Mouse (Mus musculus) retina, postnatal 1 day (tissue): ENCODE data around the gene Tead1.
A peak's percentile ranks its signal among the peaks of the same experiment; 100 is the strongest.

ENCODE experiments used
- DNase-seq: peaks from one replicate; pipeline ENCODE4 v3.0.0-alpha.2; 2012

Gene Tead1

GRCm38 (mm10) chr7:112823621-112824020, 144.5 kb downstream of the Tead1 start:
- peak; percentile 98 for DNase-seq

GRCm38 (mm10) chr7:112825339-112825781, 146.2 kb downstream of the Tead1 start:
- DNase-seq, result peak; percentile 80

DNA sequence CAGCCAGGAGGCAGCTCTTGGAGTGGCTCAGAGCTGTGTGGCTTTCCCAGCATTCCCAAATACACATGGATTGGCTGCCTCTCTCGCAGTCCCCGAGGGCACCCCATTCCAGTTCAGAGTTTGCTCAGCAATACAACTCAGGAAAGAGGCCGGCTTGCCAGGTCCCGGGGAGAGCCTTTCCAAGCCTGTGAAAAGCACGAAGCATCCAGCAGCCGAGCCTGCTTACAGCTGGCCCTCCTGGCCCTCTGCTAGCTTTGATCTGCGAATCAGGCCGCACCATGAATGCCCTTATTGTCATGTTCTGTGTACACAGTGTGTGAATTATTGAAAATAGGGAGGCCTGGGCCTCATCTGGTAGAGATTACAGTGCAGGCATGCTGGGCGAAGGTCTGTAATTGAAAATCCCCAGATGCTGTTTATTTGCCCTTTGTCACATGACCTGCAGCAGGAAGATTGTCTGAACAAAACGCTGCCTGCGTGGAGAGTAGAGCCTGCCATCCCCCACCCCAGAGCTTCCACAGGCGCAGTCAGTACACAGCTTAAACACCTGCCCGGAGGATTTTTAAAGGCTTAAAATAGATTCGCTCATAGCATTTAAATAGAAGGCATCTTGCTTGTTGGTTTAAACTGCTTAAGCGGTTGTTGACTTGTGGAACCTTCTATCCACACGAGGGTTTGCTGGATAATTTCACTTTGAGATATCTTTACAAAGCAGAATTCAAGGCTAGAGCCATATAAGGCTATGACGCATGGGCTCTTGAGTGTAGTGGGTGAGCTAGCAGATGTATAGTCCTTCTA, 147.2 kb downstream of the Tead1 start:
- peak; percentile 94 for DNase-seq

- DNase-seq, result no peak
Observed at GRCm38 (mm10) chr7:112828016-112828695, 149.0 kb downstream of the Tead1 start.

- DNase-seq, result no peak
Observed at GRCm38 (mm10) chr7:112828696-112829022, 149.5 kb downstream of the Tead1 start.

DNA sequence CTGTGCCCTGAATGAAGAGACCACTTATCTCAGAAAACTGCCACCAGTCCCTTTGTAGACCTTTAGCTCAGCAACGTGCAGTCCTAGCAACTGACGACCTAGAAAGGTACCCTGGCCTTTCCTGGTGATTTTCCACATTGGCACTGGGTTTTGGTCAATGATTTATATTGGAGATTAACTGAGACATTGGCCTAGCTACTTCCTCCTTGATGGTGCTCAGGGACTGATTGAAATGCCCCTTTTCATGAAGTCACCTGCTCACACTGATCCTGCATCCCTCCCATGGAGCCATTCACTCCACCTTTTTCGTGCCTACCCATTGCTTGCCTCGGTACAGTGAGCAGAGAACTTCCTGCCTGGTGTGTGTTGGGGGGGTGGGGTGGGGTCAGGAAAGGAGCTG, 151.8 kb downstream of the Tead1 start:
- no peak for DNase-seq

DNA sequence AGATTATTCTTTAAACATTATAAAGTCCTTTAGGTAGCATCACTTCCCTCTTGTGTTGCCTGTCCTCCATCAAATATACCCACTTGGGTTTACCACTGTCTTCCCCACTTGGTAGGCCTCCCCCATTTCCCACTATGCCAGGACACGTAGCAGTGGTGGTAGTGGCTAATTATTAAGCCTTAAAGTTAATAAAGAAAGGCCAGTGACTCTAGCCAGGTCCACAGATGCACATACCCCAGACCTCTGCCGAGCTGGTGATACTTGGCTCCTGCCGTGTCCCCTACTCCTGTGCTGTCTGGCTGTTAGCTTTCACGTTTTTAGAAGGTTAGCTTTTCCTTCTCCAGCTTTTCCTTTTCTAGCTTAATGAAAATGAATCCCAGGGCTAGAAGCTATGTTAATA, 152.3 kb downstream of the Tead1 start:
- DNase-seq, result no peak

GRCm38 (mm10) chr7:112833132-112833531, 154.0 kb downstream of the Tead1 start:
- DNase-seq, result no peak

DNA sequence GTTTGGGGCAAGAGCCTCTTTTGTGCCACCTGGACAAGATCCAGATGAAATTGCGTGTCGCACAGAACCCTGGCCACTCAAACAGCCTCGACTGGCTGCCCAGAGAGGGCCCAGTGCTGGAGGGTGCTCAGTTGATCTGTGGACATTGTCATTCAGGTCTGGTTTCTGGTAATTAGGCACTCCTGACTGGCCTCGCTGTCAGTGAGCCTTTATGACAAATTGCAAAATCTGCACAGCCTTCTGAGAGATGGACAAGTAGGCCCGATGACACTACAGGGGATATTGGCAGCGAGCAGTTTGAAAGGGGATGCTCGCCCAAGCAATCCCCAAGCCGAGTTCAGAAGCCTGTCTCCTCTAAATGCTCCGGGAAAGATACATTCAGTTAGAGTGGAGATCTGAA, 157.0 kb downstream of the Tead1 start:
- DNase-seq, result no peak

DNA sequence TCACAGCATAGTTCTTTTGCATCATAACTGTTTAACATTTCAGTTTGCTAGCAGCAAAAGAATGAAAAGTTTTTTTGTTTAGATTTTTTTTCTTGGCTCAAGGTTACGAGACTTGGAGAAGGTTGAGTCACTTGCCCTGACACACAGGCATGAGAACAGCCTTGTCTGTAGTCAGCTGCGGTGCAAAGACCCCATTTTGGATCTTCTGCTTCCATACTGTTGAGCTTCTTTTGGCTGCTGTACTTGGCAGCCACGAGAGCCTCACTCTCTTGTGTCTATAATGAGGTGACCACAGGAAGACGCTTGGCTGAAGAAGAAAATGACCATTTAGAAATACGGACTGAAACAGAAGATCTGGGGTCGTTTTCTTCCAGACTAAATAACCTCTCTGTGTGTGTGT, 159.0 kb downstream of the Tead1 start:
- DNase-seq, result no peak

GRCm38 (mm10) chr7:112840351-112840750, 161.2 kb downstream of the Tead1 start:
- DNase-seq, result no peak

DNA sequence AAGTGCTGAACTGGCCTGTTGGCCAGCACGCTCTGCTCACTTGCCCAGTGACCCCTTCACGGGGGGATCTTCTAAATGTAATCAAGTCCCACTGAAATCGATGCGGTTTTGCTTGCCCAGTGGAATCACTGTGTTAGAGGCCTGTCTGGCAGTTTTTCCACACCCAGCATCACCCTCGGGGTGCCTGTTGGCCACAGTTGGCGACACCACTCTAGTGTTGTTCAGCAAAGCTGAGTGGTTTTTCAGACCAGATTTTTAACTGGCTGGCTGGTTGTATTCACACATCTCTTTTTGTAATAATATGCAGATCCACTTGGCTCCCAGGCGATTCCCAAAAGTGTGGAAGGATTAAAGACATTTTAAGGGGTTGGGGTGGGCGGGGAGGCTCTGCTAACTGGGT, 161.8 kb downstream of the Tead1 start:
- DNase-seq, result no peak

GRCm38 (mm10) chr7:112841484-112841883, 162.4 kb downstream of the Tead1 start:
- DNase-seq, result no peak

DNA sequence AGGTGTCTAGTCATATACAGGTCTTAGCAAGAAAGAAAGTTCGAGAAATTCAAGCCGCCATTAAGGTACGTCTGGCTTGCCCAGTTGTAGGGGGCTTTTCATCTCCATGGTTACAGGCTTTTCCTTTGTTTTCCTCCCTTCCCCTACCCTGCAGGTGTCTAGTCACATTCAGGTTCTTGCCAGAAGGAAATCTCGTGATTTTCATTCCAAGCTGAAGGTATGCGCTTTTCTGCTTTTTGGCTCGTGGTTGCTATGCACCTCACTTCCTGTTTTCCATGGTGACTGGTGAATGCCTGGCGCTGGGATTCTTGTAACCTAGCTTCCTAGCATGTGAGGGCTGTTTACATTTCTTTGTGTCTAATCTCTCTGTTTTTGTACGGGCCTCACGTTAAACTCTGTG, 162.8 kb downstream of the Tead1 start:
- DNase-seq, result peak; percentile 47

GRCm38 (mm10) chr7:112851281-112851744, 172.2 kb downstream of the Tead1 start:
- peak; percentile 89 for DNase-seq

- peak; percentile 48 for DNase-seq
Observed at GRCm38 (mm10) chr7:112852149-112852839, 173.2 kb downstream of the Tead1 start.

GRCm38 (mm10) chr7:112853857-112854256, 174.7 kb downstream of the Tead1 start:
- DNase-seq, result no peak

- peak; percentile 60 for DNase-seq
Observed at GRCm38 (mm10) chr7:112854516-112854915, 175.4 kb downstream of the Tead1 start.

DNA sequence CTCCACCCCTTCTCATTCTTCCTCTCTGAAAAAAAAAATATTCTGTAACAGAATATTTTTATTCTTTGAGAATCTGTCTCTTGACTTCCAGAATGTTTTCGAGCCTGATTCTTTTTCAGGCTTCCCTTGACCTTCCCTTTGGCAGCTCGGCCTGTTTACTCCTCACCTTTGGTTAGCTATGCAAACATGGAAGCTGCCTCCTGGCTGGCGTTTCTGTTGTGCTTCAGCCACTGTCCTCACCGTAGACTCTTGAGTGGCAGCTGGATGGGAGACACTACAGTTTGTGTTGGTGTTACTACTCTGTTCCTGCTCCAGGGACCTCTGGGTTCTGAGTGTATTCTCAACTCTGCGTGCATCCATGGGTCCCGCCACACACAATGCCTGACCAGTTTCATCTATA, 176.3 kb downstream of the Tead1 start:
- no peak for DNase-seq

DNA sequence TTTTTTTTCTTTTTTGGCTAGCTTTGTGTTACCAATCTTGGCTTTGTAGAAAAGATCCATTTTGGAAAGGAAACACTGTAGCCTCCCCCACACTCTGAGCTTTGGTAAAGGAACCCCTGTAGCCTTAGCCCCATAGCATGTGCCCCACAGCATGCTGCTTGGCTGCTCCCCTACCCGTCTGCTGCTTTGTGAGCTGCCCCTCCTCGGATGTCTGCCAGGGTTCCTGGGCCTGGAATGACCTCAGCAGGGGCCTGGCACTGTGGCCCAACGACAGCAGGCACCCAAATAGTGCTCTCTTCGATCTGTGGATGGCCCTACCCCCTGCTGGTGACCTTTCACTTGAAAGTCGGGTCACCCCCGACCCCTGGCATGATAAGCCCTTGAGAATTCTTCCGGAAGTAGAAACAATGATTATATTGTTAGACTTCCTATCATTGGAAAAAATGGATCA, 177.0 kb downstream of the Tead1 start:
- no peak for DNase-seq

DNA sequence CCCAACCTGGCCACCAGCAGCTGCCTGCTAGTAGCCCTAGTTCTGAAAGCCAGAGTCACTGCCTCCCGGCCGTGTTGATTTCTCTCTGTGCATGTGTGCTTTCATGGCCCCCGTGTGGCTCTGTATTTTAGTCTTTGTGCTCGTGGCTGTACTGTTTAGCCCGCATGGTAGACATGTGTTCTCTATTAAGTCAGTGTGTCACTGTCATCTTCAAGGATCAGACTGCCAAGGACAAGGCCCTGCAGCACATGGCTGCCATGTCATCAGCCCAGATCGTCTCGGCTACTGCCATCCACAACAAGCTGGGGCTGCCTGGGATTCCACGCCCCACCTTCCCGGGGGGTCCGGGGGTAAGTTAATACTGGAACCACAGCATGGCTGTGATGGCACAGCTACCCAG, 177.5 kb downstream of the Tead1 start:
- DNase-seq, result no peak

GRCm38 (mm10) chr7:112859887-112860286, 180.8 kb downstream of the Tead1 start:
- no peak for DNase-seq

DNA sequence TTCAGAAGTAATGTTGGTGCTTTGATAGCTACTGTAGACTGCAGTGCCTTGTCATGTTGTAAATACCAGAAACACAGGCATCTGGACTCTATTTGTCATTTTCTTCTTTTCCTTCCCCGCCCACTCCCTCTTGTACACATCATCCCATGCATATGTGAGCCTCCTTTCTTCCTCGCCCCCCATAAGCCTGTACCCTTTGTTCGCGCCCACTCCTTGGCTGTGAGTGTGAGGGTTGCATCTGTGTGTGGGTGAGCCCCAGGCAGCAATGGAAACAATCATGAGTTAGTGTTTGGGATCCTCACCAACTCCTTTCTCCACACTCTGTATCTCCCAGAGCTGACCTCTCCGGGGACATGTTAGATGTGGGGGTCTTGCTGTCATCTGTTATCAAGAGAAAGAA, 183.0 kb downstream of the Tead1 start:
- DNase-seq, result no peak

GRCm38 (mm10) chr7:112864188-112864587, 185.1 kb downstream of the Tead1 start:
- DNase-seq, result no peak
